Mouse (Mus musculus): ENCODE data around the gene Zfand2a. TPM values are rescaled to one million over a fixed set of nuclear protein-coding genes. Genes with fewer than 3 reads are reported as not detected.

Zfand2a gene
- polyA plus RNA-seq, 1 experiment from 2014 or later = 6.4 TPM

- H3K9ac ChIP-seq (ENCODE audit: low read length) = peak within 1 kb of the TSS; percentile 63
- 0 out of 2 replicates have a peak, but pooled peaks cover 2% of the 10 kb centered on the region for H3K4me1 ChIP-seq (replicated peaks; ENCODE audit: control insufficient read depth, insufficient read depth, low read length)
- DNase-seq (ENCODE audit: low spot score) (peak; percentile 98), ATAC-seq (replicated peaks; ENCODE audit: low FRiP score) (peak; percentile 98)
- WGBS = 3% methylated on average over 42 of the region's 42 CpGs
- H3K27me3 ChIP-seq (ENCODE audit: control insufficient read depth, insufficient read depth, low read length) = no peaks in the 10 kb centered on the region
- H3K4me2 ChIP-seq (ENCODE audit: low read depth, low read length, severe bottlenecking) = peak within 1 kb of the TSS; percentile 88
- no peaks in the 10 kb centered on the region for H3K36me3 ChIP-seq (ENCODE audit: control insufficient read depth, insufficient read depth, low read length)
- no peaks in the 10 kb centered on the region for H3K9me3 ChIP-seq (ENCODE audit: control insufficient read depth, low read length)
- peak within 1 kb of the TSS; percentile 68 for H3K4me3 ChIP-seq (ENCODE audit: low read depth, low read length)
- H3K27ac ChIP-seq (ENCODE audit: low read depth, low read length) = no peak within 1 kb of the TSS
These were observed 23.8 kb downstream of the Zfand2a start, which contains the start of gene 3110082I17Rik for GRCm38 (mm10) chr5:139460384-139461067. TSS of gene 3110082I17Rik (minus strand) at chr5:139460527.

- Histone ChIP-seq H3K36me3 (ENCODE audit: control insufficient read depth, insufficient read depth, low read length) (no peaks in the 10 kb centered on the region), H3K9ac (ENCODE audit: low read length) (peak overlapping the region; percentile 63), H3K4me1 (replicated peaks; ENCODE audit: control insufficient read depth, insufficient read depth, low read length) (0 out of 2 replicates have a peak, but pooled peaks cover 2% of the 10 kb centered on the region), H3K4me2 (ENCODE audit: low read depth, low read length, severe bottlenecking) (peak overlapping the region; percentile 88), H3K27ac (ENCODE audit: low read depth, low read length) (no peak overlapping the region), H3K27me3 (ENCODE audit: control insufficient read depth, insufficient read depth, low read length) (no peaks in the 10 kb centered on the region), H3K9me3 (ENCODE audit: control insufficient read depth, low read length) (no peaks in the 10 kb centered on the region), H3K4me3 (ENCODE audit: low read depth, low read length) (peak overlapping the region; percentile 68)
- DNase-seq (ENCODE audit: low spot score) (no peak), ATAC-seq (replicated peaks; ENCODE audit: low FRiP score) (peak; percentile 44; the same call in 1 of the 2 replicates)
- WGBS = 10% methylated on average over 10 of the region's 10 CpGs
These were observed 24.4 kb downstream of the Zfand2a start for GRCm38 (mm10) chr5:139459938-139460337.

- Histone ChIP-seq H3K9me3 (ENCODE audit: control insufficient read depth, low read length) (no peaks in the 10 kb centered on the region), H3K4me2 (ENCODE audit: low read depth, low read length, severe bottlenecking) (no peak overlapping the region), H3K36me3 (ENCODE audit: control insufficient read depth, insufficient read depth, low read length) (no peaks in the 10 kb centered on the region; the same call in 1 of the 2 replicates), H3K4me3 (ENCODE audit: low read depth, low read length) (no peak overlapping the region), H3K27ac (ENCODE audit: low read depth, low read length) (no peak overlapping the region), H3K27me3 (ENCODE audit: control insufficient read depth, insufficient read depth, low read length) (no peaks in the 10 kb centered on the region), H3K4me1 (replicated peaks; ENCODE audit: control insufficient read depth, insufficient read depth, low read length) (0 out of 2 replicates have a peak, but pooled peaks cover 2% of the 10 kb centered on the region), H3K9ac (ENCODE audit: low read length) (no peak overlapping the region)
- 95% methylated on average over 8 of the region's 8 CpGs for WGBS
- no peak for ATAC-seq (replicated peaks; ENCODE audit: low FRiP score)
- DNase-seq (ENCODE audit: low spot score) = no peak
These were observed 27.1 kb downstream of the Zfand2a start for GRCm38 (mm10) chr5:139457241-139457640.

GRCm38 (mm10) chr5:139455166-139455565 is 29.2 kb downstream of the Zfand2a start:
- H3K27me3 ChIP-seq (ENCODE audit: control insufficient read depth, insufficient read depth, low read length) = no peaks in the 10 kb centered on the region
- no peak overlapping the region for H3K4me2 ChIP-seq (ENCODE audit: low read depth, low read length, severe bottlenecking)
- no peaks in the 10 kb centered on the region; the same call in 1 of the 2 replicates for H3K36me3 ChIP-seq (ENCODE audit: control insufficient read depth, insufficient read depth, low read length)
- no peak overlapping the region for H3K27ac ChIP-seq (ENCODE audit: low read depth, low read length)
- DNase-seq (ENCODE audit: low spot score) (no peak), ATAC-seq (replicated peaks; ENCODE audit: low FRiP score) (no peak)
- WGBS = 95% methylated on average over 12 of the region's 12 CpGs
- no peak overlapping the region for H3K4me3 ChIP-seq (ENCODE audit: low read depth, low read length)
- H3K9ac ChIP-seq (ENCODE audit: low read length) = no peak overlapping the region
- 0 out of 2 replicates have a peak, but pooled peaks cover 2% of the 10 kb centered on the region for H3K4me1 ChIP-seq (replicated peaks; ENCODE audit: control insufficient read depth, insufficient read depth, low read length)
- H3K9me3 ChIP-seq (ENCODE audit: control insufficient read depth, low read length) = no peaks in the 10 kb centered on the region

- Histone ChIP-seq H3K36me3 (ENCODE audit: control insufficient read depth, insufficient read depth, low read length) (no peaks in the 10 kb centered on the region; the same call in 1 of the 2 replicates), H3K9ac (ENCODE audit: low read length) (no peak overlapping the region)
These were observed 31.3 kb downstream of the Zfand2a start for GRCm38 (mm10) chr5:139453031-139453430.

GRCm38 (mm10) chr5:139449926-139450325 is 34.4 kb downstream of the Zfand2a start:
- no peak overlapping the region for H3K9ac ChIP-seq (ENCODE audit: low read length)

More at GRCm38 (mm10) chr5:139453031-139453430, 31.3 kb downstream of the Zfand2a start:
- Histone ChIP-seq H3K4me3 (ENCODE audit: low read depth, low read length) (no peak overlapping the region), H3K4me2 (ENCODE audit: low read depth, low read length, severe bottlenecking) (no peak overlapping the region), H3K4me1 (replicated peaks; ENCODE audit: control insufficient read depth, insufficient read depth, low read length) (no peaks in the 10 kb centered on the region), H3K9me3 (ENCODE audit: control insufficient read depth, low read length) (no peaks in the 10 kb centered on the region), H3K27ac (ENCODE audit: low read depth, low read length) (no peak overlapping the region), H3K27me3 (ENCODE audit: control insufficient read depth, insufficient read depth, low read length) (no peaks in the 10 kb centered on the region)
- DNase-seq (ENCODE audit: low spot score) = no peak
- ATAC-seq (replicated peaks; ENCODE audit: low FRiP score) = no peak
- 91% methylated on average over 10 of the region's 10 CpGs for WGBS

GRCm38 (mm10) chr5:139449161-139449791 is 35.1 kb downstream of the Zfand2a start:
- H3K4me1 ChIP-seq (replicated peaks; ENCODE audit: control insufficient read depth, insufficient read depth, low read length) = no peaks in the 10 kb centered on the region
- no peak overlapping the region for H3K4me2 ChIP-seq (ENCODE audit: low read depth, low read length, severe bottlenecking)
- H3K4me3 ChIP-seq (ENCODE audit: low read depth, low read length) = no peak overlapping the region
- DNase-seq (ENCODE audit: low spot score) (no peak), ATAC-seq (replicated peaks; ENCODE audit: low FRiP score) (no peak)
- no peak overlapping the region for H3K27ac ChIP-seq (ENCODE audit: low read depth, low read length)
- no peaks in the 10 kb centered on the region for H3K9me3 ChIP-seq (ENCODE audit: control insufficient read depth, low read length)
- no peaks in the 10 kb centered on the region; the same call in 1 of the 2 replicates for H3K36me3 ChIP-seq (ENCODE audit: control insufficient read depth, insufficient read depth, low read length)
- H3K9ac ChIP-seq (ENCODE audit: low read length) = no peak overlapping the region
- H3K27me3 ChIP-seq (ENCODE audit: control insufficient read depth, insufficient read depth, low read length) = no peaks in the 10 kb centered on the region
- WGBS = 80% methylated on average over 5 of the region's 5 CpGs

More at GRCm38 (mm10) chr5:139449926-139450325, 34.4 kb downstream of the Zfand2a start:
- ATAC-seq (replicated peaks; ENCODE audit: low FRiP score) (no peak), DNase-seq (ENCODE audit: low spot score) (no peak)
- Histone ChIP-seq H3K27ac (ENCODE audit: low read depth, low read length) (no peak overlapping the region), H3K4me1 (replicated peaks; ENCODE audit: control insufficient read depth, insufficient read depth, low read length) (no peaks in the 10 kb centered on the region), H3K4me2 (ENCODE audit: low read depth, low read length, severe bottlenecking) (no peak overlapping the region), H3K9me3 (ENCODE audit: control insufficient read depth, low read length) (no peaks in the 10 kb centered on the region), H3K36me3 (ENCODE audit: control insufficient read depth, insufficient read depth, low read length) (no peaks in the 10 kb centered on the region; the same call in 1 of the 2 replicates), H3K27me3 (ENCODE audit: control insufficient read depth, insufficient read depth, low read length) (no peaks in the 10 kb centered on the region), H3K4me3 (ENCODE audit: low read depth, low read length) (no peak overlapping the region)
- WGBS = 68% methylated on average over 4 of the region's 4 CpGs

GRCm38 (mm10) chr5:139448025-139448424 is 36.3 kb downstream of the Zfand2a start:
- 73% methylated on average over 6 of the region's 6 CpGs for WGBS
- no peak for ATAC-seq (replicated peaks; ENCODE audit: low FRiP score)

More at GRCm38 (mm10) chr5:139448025-139448424, 36.3 kb downstream of the Zfand2a start:
- Histone ChIP-seq H3K4me1 (replicated peaks; ENCODE audit: control insufficient read depth, insufficient read depth, low read length) (no peaks in the 10 kb centered on the region), H3K9ac (ENCODE audit: low read length) (no peak overlapping the region), H3K36me3 (ENCODE audit: control insufficient read depth, insufficient read depth, low read length) (no peaks in the 10 kb centered on the region; the same call in 1 of the 2 replicates), H3K4me3 (ENCODE audit: low read depth, low read length) (no peak overlapping the region), H3K27me3 (ENCODE audit: control insufficient read depth, insufficient read depth, low read length) (no peaks in the 10 kb centered on the region), H3K9me3 (ENCODE audit: control insufficient read depth, low read length) (no peaks in the 10 kb centered on the region), H3K27ac (ENCODE audit: low read depth, low read length) (no peak overlapping the region), H3K4me2 (ENCODE audit: low read depth, low read length, severe bottlenecking) (no peak overlapping the region)
- no peak for DNase-seq (ENCODE audit: low spot score)
